Mouse (Mus musculus): ENCODE results near the gene Myt1l.

Gene Myt1l

GRCm38 (mm10) chr12:29657870-29658269 is 129.7 kb downstream of the Myt1l start:
- no peak for DNase-seq

DNA sequence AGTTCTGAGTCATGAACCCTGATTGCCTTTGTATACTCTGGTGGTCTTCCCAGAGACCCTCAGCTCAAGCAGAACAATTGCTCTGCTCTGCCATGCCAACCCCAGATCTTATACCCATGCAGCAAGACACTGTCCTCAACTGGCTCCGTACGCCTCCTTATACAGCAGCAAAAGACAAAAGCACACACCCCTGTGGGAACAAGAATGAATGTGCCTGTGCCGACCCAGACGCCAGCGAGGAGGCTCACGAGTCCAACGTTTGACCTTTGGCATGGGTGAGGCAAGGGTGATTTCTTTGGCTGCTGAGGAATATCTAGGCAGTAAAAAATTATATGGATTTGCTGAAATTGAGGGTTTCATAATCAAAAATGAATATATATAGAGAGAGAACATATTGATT is 143.8 kb downstream of the Myt1l start:
- DNase-seq = no peak

GRCm38 (mm10) chr12:29675594-29676362 is 147.6 kb downstream of the Myt1l start:
- DNase-seq = peak; percentile 51

DNA sequence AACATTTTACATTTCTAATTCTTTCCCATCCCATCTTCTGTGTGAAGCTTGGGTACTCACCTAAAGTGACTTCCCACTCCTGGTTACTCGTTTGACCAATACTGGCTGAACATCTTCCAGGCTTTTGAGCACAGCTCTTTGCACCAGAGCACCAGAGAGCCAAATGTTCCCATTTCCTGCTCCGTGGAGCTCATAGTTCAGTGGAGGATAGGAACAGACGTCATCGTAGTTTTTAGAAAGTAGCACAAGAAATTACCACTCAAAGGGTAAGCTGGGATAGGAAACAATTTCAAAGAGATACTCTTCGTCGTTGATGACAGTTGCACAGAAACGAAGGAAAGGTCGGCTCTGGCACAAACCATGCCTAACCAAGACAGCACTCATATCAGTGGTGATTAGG is 154.2 kb downstream of the Myt1l start:
- no peak for DNase-seq

DNA sequence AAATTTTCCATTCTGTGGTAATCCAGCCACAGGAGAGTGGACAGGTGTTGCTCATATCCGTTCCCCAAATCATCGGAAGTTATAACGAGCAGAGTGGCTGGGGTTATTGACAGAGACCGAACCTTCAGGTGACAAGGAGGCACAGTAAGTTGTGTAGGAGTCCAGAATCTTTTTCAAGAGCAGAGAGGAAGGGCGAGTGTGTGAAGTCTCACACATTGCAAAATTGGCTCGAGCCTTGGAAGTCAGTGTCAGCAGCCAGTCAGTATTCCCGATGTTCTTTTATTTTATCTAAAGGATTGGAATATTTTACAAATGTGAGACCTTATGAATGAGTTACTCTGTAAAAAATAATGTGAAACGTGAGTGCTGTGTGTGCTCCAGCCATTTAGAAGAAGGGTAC is 154.8 kb downstream of the Myt1l start:
- DNase-seq = no peak

- DNase-seq = no peak
Observed at GRCm38 (mm10) chr12:29686241-29686640, 158.1 kb downstream of the Myt1l start.

DNA sequence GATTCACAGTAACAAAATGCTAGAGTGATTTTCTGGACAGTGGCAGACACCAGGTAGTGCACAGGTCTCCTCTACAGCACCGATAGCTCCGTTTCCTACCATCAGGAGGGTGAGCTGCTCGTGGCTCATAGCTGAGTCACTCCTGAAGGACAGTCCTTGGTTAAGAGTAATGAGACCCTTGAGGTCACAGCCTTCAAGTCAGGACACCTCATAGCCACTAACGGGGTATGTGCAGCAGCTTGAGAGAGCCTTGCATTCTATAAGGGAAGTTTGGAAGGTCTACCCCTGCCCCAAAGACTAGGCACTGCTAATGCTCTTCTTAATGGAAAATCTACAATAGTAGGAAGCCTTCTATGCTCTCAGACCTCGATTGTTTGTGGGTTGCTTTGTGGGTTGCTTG is 163.4 kb downstream of the Myt1l start:
- no peak for DNase-seq

DNA sequence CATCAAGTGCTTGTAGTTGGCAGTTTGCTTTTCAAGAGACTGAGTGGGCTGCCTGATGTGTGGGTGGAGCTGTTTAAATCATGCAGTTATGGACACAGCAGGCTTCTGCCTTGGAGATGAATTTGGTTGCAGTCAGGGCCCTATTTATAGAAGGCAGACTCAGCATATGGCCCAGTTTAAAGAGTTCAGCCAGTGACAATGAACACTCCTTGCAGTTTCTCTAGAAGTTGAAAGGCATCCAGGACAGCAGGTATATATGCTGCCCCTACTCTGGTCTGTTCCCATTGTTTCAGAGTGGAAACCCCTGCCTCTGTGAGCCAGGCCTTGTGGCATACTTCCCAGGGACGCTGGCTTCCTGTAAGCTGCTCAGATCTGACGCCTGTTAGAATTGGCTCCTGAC is 167.0 kb downstream of the Myt1l start:
- DNase-seq = no peak

GRCm38 (mm10) chr12:29697526-29698500 is 169.6 kb downstream of the Myt1l start:
- DNase-seq = peak; percentile 10

DNA sequence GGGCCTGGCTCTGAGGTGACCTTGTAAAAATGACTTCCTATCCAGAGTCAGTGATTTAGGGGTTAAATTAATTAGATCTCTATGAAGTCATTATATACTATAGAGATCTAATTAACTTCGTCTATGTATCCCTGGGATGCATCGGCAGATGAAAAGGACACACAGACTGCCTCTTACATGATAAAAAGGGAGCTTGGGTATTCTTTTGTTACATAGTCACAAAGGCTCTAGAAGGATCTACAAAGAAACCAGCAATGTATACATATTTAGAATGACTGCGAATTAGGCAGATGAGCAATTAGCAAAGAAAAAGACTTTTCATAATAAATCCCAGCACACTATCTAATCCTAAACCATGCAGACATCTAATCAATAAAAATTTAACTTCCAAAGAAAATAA is 170.4 kb downstream of the Myt1l start:
- DNase-seq = no peak

DNA sequence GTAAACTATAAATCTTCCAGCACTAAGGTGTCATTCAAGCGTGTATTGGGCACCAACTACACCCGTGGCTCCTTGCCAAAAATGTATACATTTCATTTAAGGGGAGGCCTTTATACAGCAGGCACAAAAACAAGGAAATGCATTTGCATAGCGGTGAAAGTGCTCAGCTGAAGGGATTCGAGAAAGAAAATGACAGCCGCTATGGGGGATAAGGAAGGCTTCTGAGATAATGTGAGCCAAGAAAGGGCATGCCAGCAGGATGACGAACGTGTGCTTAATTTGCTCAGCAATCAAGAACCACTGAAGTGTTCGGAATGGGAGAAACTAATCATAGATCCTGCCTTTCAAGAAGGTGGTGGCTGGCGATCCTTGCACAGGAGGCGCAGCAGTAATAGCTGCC is 170.8 kb downstream of the Myt1l start:
- no peak for DNase-seq

DNA sequence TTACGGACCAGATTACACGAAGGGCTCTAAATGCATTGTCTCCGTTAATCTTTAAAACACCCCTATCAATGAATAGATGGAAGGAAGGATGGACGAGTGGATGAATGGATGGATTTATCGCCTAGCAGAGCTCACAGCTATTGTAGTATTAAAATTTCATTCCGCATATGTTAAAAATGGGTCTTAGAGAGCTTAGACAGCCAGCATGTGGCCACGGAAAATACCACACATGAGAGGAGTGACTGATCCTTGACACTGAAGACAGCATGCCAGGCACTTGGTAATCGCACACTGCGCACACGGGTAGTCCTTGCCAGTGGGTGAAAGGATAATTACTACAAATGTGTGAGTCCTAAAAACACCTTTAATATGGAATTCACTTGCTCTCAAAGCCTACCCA is 171.2 kb downstream of the Myt1l start:
- no peak for DNase-seq

DNA sequence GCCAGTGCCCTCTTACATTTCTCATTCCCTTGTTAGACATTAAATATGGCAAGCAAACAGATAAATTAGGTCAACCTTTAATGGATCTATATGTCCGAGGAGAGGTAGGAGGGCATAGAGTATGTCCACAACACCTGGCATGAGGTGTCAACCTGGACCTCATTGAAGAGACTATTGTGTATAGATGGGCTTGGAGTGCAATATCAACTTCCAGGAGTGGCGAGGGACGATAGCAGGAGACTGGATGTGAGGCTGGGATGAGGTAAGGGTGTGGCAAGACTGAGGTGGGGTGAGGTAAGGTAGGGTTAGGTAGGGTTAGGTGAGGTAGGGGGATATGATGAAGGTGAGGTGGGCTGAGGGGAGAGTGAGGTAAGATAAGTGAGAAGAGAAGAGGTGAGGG is 171.8 kb downstream of the Myt1l start:
- DNase-seq = no peak

DNA sequence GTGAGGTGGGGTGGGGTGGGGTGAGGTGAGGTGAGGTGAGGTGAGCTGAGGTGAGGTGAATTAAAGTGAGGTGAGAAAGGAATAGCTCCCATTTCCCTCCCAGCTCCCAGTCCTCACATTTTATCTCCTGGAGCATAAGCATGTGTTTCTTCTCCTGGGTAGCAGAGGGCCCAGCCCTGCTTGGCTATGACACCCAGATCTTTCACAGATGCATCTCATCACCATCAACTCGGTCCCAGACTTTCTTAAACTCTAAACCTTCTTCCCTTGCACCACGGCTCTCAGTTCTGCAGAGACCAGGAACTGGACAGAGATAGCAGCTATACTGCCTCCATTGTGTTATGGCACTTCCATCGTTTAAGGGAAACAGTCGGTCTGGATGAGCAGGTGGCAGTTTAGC is 172.9 kb downstream of the Myt1l start:
- peak; percentile 36 for DNase-seq

GRCm38 (mm10) chr12:29701731-29702316 is 173.6 kb downstream of the Myt1l start:
- DNase-seq = peak; percentile 56

GRCm38 (mm10) chr12:29702626-29703025 is 174.4 kb downstream of the Myt1l start:
- peak; percentile 73 for DNase-seq

DNA sequence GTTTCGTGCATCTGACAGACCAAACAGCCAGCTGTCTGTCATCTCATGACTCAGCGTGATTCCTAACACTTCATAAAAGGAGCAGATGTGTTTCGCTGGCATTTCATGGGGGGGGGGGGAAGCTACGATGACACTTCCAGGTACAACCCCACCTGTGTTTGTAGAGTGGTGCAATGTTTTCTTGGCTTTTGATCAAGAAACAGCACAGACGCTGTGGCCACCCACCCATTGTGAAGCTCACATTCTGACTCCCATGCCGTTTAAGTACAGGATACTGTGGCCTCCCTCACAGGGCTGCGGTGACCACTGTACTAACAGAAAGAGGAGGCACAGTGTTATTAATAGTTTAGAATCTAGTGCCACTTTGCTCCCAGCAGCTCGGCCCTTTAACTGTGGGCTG is 175.4 kb downstream of the Myt1l start:
- no peak for DNase-seq

DNA sequence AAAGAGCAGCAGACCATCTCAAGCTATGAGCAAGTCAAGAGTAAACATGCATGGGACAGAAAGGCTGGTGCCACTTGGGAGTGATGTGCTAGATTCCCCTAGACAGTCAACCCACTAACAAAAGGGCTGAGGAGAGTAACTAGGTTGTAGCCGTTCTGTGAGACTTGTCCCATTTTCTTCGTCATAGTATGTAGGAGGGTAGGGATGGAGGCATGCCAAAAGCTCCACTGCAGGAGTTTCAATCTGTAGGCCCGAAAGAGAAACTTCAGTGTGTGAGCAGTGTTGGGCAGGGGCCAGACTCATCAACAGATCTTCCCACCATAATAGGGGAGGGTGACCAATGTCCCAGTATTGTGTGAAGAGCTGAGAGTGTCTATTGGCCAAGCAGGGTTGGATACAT is 178.9 kb downstream of the Myt1l start:
- DNase-seq = no peak

GRCm38 (mm10) chr12:29708166-29708565 is 180.0 kb downstream of the Myt1l start:
- no peak for DNase-seq

GRCm38 (mm10) chr12:29712795-29713721 is 184.9 kb downstream of the Myt1l start:
- peak; percentile 23 for DNase-seq

DNA sequence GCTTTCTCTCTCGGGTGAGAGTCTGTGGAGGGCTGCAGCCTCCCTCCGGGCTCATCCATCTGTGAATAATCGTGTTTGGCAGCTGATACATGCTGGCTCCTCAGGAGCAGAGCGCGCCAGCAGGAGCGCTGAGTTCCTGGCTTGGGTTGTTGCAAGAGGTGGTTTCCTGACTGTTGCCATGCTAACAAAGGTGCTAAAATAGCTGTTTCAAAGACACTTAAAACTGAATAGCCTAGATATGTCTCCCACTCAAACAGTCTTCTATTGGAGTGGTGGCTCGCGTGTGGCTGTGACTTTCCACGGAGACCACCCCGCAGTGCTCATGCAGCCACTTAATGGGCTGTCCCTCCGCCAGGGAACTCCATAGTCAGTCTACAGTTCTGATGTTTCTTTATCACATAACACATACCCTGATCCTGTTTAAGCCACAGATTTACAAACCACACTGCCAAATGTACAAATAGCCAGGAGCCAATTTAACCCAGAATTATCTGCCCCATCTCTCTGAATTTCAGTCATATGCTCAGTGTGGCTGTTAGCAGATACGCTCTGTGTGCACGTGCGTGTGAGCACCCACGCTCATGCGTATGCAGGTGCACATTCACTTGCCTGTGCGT is 195.6 kb downstream of the Myt1l start:
- DNase-seq = no peak

DNA sequence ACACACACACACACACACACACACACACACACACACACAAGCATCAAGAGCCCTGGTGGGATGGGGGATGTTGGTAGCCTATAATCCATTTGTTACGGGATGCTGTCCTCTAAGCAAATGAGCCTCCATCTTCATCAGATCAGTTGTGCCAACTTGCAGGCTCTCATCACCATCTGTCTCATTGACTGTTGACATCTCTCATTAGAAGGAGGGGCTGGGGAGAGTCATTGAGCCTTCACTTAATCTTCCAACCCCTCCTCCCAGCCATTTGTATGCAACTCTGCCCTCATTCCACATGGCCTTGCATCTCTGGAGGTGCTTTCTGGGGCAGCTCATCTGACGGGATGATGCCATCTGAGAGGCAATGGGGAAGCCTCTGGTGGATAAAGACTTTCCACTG is 200.1 kb downstream of the Myt1l start:
- DNase-seq = no peak
